Mouse (Mus musculus) left cerebral cortex, adult 18-20 months (tissue): ENCODE measurements around the gene Cat. TPM values are rescaled to one million over a fixed set of nuclear protein-coding genes. Genes with fewer than 3 reads are reported as not detected.

ENCODE experiments used
- DNase-seq, 2 experiments: peaks; one replicate each; pipeline ENCODE4 v3.0.0; 2021 to 2022; ENCODE audit warnings: low spot score in 2 of 2, mixed read lengths in 1 of 2
- long read RNA-seq, 2 experiments: library from polyadenylated mRNA; stranded (forward); transcript quantifications; one replicate each; pipeline ENCODE4 v2.0.0; 2021
- total RNA-seq, 2 experiments: library from RNA; stranded (reverse); gene quantifications; 2 replicates each; pipeline ENCODE4 v1.2.3; 2021

Cat gene
- total RNA-seq, result 10 to 100 TPM; 38.3 to 38.4 TPM
- long read RNA-seq, experiment 1, transcript Cat-201 (13 exons, 2,613 nt), result major isoform, 60 of 67 reads
- long read RNA-seq, experiment 1, partial matches to known transcripts, result 3 of 67 reads
- long read RNA-seq, experiment 1, other reads (novel, unspliced or antisense), result 4 of 67 reads
- long read RNA-seq, experiment 2, transcript Cat-201 (13 exons, 2,613 nt), result major isoform, 46 of 52 reads
- long read RNA-seq, experiment 2, partial matches to known transcripts, result 4 of 52 reads
- long read RNA-seq, experiment 2, other reads (novel, unspliced or antisense), result 2 of 52 reads

DNA sequence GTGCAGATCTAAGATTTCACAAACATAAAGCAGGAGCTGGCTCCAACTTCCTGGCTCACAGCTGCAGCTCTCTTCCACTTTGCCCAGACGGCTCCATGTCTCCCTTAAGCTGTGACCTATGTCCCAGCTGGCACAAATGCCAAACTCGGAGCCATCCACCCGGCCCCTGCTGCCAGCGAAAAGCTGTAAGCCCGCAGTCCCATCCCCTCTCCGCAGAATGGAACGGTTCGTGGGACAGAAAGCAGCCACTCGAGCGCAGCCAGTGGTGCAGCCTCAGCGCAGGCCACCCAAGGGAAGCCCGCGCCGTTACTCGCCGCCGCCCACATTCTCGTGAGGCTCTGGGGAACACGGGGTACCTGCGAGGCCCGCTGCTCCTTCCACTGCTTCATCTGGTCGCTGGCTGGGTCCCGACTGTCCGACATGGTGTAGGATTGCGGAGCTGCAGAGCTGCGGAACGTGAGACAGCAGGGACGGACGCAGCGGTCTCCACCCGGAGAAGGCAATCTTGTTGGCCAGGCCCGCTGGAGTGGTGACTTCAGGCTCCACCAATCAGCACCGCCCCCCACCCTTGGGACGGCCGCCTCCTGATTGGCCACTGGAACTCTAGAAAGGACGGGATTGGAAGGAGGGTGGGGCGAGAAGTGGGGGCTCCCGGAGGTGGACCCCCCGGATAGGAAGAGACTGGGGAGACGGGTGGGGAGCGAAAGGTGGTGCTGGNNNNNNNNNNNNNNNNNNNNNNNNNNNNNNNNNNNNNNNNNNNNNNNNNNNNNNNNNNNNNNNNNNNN is at the start of gene Cat:
Gene Cat (minus strand): TSS at position 544 of the 785 bp plus-strand sequence.
- peak; percentile 96 to 97 for DNase-seq

DNA sequence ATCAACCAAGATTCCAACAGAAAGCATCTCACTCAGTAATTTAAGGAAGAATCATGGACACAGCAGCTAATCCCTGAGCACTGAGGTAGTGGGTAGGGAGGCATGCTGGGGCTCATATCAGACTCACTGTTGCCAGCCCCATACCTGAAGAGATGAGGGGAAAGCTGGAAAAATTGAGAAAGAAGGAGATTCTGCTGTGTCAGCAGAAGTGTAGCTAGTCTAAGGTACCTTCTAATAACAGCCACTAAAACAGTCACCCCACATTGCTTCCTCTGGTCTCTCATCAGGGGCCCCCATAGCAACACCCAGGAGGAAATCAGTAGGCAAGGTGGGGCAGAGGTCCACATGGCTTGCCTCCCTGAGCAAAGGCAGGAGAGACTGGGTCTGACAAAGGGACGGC is 40.6 kb upstream of the Cat start:
- no peak for DNase-seq

DNA sequence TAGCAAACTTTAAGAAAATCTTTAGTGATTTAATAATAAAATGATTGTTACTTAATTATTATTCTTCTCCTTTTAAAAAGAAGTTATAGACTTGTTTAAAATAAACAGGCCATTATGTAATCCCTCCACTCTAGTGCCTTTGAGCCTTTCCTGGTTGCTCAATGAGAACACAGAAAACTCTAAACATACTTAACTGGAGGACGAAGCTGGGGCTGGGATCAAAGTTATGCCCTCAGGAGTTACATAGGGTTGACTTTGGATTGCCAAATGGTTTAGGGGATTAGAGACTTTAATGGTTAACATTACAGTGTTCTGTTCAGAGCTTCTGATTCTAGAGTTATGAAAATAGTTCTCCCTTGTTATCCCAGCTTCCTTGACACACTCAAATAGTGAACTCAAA is 31.5 kb upstream of the Cat start:
- no peak for DNase-seq

DNA sequence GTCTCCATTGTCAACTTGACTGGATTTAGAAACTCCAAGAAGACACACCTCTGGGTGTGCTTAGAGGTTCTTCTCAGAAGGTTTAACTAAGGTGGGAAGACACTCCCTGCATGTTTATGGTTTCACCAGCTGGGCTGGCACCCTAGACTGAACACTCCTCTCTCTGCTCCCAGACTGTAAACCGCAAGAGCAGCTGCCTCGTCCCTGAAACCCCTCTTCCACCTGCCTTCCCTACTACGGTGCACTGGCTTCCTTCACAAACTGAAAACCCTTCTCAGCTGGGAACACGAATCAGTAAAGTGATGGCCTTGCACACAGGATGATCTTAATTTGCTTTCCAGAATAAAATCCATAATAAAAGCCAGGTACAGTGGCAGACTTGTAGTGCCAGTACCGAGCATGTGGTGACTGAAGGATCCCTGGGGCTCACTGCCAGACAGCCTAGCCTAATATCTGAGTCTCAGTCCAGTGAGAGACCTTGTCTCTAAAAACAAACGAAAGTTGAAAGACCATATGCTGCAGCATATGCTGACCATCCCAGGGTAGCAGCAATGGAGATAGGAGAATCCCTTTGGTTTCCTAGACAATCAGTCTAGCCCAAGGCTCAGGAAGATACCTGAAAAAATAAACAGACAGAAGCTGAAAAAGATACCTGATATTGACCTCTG is 30.7 kb upstream of the Cat start:
- no peak for DNase-seq

DNA sequence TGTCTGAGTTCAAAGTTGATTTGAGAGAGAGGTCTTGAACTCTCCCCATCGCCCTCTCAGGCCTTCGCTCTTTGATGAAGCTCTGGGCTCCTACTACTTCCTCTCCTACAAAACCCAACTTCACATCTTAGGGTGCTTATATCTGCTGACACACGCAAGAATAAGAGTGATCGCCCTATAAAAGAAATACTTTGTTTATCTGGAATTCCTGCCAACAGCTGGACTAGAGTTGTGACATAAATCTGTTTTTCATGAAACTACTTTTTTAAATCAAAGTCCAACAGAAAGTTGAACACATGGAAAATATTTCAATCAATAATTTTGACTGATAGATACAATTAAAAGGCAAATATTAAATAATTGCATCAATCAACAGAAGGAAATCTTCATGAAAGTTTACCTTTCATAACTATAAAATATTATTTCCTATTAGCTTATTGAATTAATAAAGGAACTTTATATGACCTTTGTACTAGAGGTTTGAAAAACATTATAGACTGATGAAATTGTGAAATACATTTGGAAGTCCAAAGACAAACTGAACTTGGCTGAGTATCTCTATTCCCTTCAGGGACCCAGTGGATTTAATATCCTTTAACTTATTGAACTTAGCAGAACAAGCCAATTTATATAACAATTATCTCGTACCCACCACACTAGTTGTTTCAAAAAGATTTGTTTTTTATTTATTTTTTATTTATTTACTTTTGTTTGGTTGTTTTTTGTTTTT is 27.3 kb upstream of the Cat start:
- DNase-seq, result no peak

DNA sequence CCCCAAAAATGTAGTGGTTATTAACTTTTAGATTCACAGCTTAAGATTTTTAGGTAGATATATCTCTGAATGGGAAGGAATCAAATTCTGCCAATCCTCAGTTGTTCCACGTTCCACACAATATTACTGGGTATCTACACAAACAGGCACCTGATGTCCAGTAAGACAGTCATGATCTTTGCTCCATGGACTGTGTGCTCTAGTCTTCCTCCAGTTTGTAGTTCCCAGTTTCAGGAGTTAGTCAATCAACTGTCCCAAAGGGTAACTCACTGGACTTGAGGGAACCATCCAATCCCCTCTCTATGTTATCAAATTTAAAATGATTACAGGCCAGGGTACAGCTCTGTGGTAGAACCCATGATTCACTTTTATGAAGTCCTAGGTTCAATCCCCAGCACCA is 26.7 kb upstream of the Cat start:
- DNase-seq, result no peak

DNA sequence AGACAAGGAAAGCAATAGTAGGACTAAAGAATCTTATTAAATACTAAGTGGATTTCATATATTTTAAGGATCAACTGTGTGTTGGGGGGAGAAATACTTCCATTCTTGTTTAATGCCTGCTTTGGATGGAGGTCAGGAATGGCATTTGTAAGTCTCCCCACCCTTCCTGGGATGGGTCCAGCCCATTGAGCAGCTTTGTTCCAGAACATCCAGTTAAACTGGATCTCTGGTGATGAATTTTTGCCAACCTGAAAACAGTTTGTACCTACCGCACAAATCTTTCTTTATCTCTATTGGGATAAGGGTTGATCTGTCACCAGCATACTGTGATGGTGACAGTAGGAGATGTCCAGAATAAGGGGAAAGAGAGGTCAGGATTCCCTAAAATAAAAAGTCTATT is 26.1 kb upstream of the Cat start:
- no peak for DNase-seq

DNA sequence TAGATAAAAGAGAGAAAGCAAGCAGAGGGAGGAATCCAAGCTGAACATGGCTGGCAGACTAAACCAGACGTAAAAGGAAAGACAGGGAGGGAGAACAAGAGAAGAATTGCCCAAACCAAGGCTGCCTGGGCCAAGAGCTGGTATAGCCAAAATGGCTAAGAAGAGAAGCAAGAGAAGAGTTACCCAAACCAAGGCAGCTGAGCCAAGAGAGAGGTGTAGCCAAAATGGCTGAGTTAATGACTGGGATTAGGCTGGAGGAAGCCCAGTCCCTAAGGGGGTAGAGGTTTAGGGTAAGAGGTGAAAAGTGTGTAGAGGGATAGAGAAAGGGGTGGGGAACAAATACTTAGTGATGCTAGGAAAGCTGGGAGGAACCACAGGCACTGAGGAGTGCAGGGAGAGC is 22.7 kb upstream of the Cat start:
- DNase-seq, result no peak

DNA sequence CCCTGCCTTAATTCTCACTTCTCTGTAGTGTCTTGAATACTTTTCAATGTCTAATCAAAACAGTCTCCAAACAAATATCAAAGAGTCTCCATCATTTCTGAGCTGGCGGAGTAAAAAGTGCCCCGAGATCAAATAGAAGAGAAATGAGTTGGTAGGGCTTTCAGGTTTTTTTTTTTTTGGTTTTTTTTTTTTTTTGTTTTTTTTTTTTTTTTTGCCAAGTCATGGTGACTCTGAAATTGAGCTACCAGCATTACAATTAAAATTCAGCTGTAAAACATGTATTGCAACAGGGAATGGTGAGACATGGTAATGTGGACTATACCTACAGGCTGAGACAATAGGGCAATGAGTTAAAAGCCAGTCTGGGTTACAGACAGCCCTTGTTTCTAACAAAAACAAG is 21.0 kb upstream of the Cat start:
- DNase-seq, result no peak

DNA sequence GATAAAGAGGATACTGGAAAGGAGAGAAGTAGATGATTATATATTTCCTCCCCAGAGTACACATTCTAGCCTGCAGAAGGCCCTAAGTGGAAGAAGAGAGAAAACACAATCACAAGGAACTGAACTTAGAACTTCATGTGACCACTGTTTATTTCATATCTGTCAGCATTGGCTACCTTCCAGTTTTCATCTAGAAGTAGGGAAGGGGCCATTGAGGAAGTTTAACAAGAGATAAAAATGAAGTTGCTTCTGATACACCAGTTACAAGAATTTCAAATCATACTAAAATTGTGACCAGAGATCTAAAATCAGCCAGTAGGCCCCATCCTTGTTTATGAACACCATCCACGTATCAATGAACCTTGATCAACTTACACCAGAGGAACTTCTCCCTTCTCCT is 19.5 kb upstream of the Cat start:
- no peak for DNase-seq

DNA sequence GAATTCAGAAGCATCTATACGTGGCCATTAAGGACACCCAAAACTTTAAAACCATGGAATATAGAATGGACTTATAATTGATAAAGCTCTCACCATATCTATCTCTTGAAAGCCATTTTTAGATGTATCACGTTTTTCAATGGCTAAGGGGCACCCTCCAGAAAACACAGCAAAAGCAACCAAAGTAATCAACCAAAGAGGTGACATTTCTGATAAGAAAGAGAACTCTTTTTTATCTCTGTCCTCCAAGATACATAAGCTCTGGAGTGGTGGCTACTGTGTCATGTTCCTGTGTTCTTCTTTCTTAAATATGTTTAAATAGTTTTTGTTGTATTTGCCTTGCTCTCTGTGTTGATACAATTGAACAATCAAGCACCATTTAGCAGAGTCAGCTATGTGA is 15.8 kb upstream of the Cat start:
- no peak for DNase-seq

DNA sequence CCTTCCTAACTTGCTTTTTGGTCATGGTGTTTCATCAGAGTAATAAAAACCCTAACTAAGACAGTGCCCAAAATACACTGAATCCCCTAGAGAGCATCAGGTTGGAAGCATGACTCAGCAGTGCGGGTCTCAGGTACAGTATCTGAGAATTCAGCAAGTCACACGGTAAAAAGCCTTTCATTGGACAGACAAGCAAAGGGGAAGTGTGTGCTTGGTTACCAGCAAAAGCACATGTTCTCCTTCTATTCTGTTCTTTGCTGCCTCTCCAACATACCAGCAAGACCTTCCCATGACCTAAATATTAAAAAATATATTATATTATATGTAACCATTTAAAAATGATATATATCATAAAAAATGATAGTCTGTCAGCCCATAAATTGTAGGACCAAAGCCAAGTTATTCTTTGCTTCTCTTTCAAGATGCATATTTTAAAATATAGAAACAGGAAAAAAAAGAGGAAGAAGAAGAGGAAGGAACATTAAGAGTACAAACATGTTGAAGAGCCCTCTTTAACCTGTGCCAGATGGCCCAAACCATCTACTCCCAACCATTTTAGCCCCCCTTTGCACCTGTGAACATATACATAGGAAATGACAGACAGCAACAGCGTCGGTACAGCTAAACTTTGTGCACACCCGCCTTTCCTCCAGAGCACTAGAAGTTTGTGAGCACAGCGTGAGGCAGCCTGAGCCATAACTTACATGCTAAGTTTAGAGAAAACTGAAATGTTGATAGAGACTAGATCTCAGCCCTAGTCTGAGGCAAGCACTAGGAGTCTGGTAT is 10.9 kb upstream of the Cat start:
- no peak for DNase-seq

DNA sequence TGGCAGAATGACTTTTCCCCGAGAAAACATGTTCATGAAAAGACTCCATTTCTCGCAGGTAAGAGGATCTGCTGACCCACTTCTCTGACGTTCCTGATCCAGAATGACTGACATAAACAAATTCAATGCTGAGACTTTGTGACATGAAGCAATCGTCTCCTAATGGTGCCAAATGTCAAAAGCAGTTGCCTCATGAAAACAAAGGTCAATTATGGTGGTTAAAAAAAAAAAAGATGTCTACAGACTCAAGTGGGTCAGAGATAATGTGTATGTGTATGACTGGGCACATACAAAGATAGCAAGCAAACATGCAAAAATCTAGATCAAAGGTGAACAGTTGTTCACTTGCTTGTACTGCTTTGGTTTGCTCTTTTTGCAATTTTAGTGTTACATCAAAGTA is 8.9 kb upstream of the Cat start:
- DNase-seq, result no peak

DNA sequence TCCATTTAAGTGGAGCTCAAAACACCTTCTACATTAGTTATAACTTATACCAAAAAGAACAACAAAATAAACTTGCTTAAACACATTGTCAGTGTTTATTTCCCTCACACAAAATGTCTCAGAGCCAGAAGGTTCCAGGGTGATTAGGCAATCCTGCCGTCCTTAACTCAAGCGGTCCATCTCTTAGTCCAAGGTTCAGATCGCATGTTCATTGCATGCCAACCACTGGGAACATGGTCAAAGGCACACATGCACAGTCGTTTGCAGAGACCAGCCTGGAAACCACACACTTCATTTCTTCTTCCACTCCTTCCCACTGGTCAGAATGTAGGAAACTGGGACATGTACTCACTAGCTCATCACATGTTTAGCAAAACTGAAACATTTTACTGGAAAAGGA is 7.6 kb upstream of the Cat start:
- no peak for DNase-seq

DNA sequence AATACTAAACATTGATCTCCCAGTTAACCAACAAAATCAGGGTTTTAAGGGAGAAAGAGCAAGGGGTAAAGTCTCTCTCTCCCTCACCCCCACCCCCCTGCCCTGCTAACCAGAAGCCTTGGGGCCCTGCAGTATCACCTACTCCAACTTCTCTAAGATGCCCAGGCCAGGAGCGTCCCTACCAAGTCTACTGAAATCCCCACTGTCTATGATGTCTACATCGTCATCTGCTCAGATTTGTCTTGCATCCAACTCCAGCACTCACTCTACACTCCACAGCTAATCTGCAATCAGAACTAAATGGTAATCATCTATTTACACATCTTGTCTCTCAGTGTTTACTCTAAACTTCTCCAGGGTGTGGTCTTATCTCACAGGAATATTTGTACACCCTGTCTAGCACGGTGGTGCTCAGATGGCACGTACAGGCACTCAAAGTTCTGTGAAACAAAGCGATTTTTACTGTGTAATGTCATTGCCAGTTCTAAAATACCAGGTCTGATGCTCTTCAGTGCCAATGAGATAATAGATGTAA is 907 bp downstream of the Cat start:
- DNase-seq, result no peak

DNA sequence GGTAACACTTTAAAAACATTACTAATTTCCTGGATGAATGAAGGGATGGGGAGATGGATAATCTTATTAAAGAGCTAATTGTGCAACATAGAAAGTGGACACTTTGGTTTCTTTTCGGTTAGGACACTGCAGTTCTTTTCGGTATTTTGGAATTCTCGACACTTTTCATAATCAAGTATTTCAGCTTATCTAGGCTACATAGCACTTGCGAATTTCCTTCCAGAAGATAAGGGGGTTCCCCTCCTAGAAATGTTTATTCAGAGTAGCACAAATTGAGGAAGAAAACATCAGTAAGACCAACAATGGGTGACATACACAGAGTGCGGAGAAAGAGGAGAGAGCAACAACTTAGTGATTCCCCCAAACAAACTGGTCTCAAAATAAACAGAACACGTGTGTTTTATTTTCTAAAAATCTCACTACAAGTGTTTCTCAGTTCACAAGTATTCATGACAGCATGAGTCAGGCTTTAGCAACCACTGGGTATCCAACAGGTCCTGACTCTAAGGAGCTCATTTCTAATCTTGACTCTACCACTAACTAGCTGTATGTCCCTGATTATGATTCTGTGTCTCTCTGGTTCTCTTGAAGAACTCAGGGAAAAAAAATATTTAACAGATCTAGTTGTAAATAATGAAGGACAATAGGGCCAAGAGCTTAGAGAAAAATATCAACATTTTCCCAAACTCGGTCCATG is 1.5 kb downstream of the Cat start:
- no peak for DNase-seq

DNA sequence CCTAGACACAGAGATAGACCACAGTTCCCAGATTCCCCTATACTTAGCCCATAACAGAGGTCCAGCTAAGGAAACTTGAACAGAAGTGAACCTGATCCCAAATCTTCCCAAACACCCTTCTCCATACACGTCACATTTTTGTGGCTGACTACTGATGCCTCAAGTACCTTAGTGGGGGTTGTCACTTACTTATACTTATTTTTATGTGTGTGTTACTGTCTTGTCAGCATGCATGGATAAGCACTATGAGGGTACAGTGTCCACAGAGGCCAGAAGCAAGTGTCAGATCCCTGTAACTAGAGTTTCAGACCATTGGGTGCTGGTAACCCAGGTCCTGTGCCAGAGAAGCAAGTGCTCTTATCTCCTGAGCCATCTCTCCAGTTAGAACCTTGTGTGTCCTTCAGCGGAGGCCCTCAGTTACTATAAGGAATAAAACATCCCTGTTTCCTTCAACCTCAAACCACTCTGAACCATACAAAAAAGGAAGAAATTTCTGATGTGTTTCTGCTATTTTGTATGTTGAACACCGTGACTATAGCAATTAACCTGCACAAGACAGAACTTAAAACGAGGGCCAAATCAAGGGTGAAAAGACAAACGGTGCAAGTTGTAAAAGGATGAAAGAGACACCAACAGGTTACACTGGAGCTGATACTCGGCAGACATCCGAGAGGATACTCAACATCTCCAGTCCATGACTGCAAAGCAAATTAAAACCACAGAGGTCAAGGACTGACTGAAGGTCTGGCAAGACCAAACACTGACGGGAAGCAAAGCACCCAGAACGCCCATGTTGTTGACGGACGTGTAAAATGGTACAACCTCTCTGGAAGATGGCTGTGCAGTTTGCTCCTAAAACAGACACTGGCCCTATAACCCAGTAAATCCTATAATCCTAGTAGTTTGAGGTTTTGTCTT is 3.4 kb downstream of the Cat start:
- no peak for DNase-seq

DNA sequence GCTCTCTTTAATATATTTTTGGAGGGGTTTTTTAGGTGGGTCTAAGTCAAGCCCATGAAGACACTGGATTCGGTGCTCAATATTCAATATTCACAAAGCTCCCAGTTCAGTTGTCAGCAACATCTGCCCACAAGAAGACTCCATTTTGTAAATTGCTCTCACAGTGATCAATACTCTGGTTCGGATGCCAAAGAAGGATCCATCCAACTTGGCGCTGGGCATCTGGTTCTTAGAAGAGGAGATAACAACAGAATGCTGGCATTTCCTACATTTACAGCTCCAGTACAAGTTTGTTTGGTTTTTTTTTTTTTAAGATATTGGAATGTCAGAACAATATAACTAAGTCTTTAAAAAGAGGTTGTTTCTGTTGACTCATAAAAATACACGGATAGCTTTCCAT is 4.1 kb downstream of the Cat start:
- DNase-seq, result no peak

DNA sequence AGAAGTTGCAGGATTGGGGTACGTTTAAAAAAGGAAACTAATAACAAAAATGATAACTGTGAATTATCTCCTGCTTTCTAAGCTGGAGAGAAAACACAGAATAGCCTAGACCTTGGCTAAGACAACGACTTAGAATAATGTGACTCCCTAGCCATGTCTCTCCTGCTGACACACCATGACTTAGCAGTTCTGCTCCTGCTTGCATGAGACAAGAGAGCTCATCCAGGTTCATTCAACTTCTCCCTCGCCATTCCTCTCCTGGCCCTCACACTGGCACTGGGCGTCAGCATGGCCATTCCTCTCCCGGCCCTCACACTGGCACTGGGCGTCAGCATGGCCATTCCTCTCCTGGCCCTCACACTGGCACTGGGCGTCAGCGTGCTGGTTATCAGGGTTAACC is 4.7 kb downstream of the Cat start:
- DNase-seq, result no peak
